Mouse (Mus musculus): Measurements from ENCODE around the gene Plcb1. TPM values are rescaled to one million over a fixed set of nuclear protein-coding genes. Genes with fewer than 3 reads are reported as not detected.

Plcb1 gene
- polyA plus RNA-seq, 1 experiment from 2014 or later: 34.5 TPM

DNA sequence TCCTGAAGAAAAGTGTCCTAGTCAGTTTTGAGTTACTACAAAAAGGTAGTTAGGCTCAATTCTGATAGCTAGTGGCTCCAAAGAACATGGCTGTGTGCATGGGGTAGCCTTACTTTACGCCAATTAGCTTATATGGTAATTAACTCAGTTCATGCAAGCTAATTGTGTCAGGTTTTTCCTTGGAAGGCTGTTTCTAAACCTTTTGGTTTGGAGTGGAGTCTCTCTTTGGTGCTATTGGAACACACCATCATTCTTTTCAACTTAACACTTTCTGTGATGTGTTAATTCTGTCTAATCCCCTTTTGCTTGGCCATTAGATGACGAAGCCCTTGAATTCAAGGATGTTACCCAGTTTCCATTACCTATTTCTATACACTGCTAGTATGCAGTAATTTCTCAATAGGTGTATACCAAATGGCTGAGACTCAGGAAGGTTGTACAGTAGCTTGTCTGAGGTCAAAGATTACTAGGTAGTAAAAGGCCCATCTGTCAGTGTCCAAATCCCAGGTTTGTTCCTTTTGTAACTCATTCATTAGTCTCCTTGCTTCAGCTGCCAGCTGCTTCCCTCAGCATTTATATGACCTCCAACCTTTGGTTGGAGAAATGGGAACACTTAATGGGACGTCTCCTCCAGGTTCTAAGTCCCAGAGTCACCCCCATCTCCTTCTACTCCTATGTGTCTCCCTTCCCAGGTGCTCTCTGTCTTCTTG is 42.1 kb downstream of the Plcb1 start:
- H3K4me2 ChIP-seq (replicated peaks; ENCODE audit: low read depth, low read length): no peak overlapping the region
- ATAC-seq (ENCODE audit: low FRiP score, low TSS enrichment): no peak
- no peaks in the 10 kb centered on the region for H3K9me3 ChIP-seq (ENCODE audit: control insufficient read depth, low read length)
- H3K4me1 ChIP-seq (ENCODE audit: control insufficient read depth, insufficient read depth, low read length): peaks cover 11% of the 10 kb centered on the region
- H3K36me3 ChIP-seq (ENCODE audit: control insufficient read depth, insufficient read depth, low read length): no peaks in the 10 kb centered on the region
- H3K27ac ChIP-seq (ENCODE audit: low read depth, low read length): no peak overlapping the region
- 72% methylated on average over 3 of the region's 3 CpGs for WGBS
- no peak overlapping the region for H3K4me3 ChIP-seq (ENCODE audit: low read length)
- no peak overlapping the region for H3K9ac ChIP-seq (ENCODE audit: low read depth, low read length)
- no peaks in the 10 kb centered on the region for H3K27me3 ChIP-seq (ENCODE audit: control insufficient read depth, insufficient read depth, low read length)

- Histone ChIP-seq H3K9me3 (ENCODE audit: control insufficient read depth, low read length) (no peaks in the 10 kb centered on the region), H3K4me1 (ENCODE audit: control insufficient read depth, insufficient read depth, low read length) (no peaks in the 10 kb centered on the region), H3K27me3 (ENCODE audit: control insufficient read depth, insufficient read depth, low read length) (no peaks in the 10 kb centered on the region), H3K36me3 (ENCODE audit: control insufficient read depth, insufficient read depth, low read length) (no peaks in the 10 kb centered on the region), H3K4me3 (ENCODE audit: low read length) (no peak overlapping the region), H3K27ac (ENCODE audit: low read depth, low read length) (no peak overlapping the region), H3K4me2 (replicated peaks; ENCODE audit: low read depth, low read length) (no peak overlapping the region), H3K9ac (ENCODE audit: low read depth, low read length) (no peak overlapping the region)
- peak; percentile 72; the same call in 1 of the 2 replicates for ATAC-seq (ENCODE audit: low FRiP score, low TSS enrichment)
- 76% methylated on average over 7 of the region's 7 CpGs for whole genome bisulfite sequencing
These were observed 46.0 kb downstream of the Plcb1 start for GRCm38 (mm10) chr2:134831861-134832260.

DNA sequence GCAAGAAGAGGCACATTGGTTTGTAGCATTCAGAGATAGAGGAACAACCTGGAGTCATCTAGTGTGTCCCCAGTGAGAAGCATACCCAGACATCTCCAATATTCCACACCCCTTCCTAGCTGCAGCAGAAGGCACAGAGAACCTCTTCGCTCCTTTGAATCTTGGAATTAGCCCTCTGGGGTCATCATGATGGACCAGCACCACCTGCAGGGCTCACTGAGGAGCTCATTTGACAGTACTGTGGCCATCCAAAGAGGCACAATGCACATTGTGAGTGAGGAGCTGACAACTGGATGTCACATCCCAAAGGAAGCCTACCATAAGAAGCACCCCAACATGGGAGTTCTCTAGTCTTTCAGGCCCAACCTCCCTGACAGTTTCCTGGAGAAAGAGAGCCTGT is 50.2 kb downstream of the Plcb1 start:
- H3K4me2 ChIP-seq (replicated peaks; ENCODE audit: low read depth, low read length): no peak overlapping the region
- no peaks in the 10 kb centered on the region for H3K9me3 ChIP-seq (ENCODE audit: control insufficient read depth, low read length)
- 76% methylated on average over 1 of the region's 1 CpGs for WGBS
- H3K36me3 ChIP-seq (ENCODE audit: control insufficient read depth, insufficient read depth, low read length): no peaks in the 10 kb centered on the region
- no peak for ATAC-seq (ENCODE audit: low FRiP score, low TSS enrichment)
- no peak overlapping the region for H3K4me3 ChIP-seq (ENCODE audit: low read length)
- H3K27ac ChIP-seq (ENCODE audit: low read depth, low read length): no peak overlapping the region
- no peak overlapping the region for H3K9ac ChIP-seq (ENCODE audit: low read depth, low read length)
- H3K4me1 ChIP-seq (ENCODE audit: control insufficient read depth, insufficient read depth, low read length): no peaks in the 10 kb centered on the region
- no peaks in the 10 kb centered on the region for H3K27me3 ChIP-seq (ENCODE audit: control insufficient read depth, insufficient read depth, low read length)

GRCm38 (mm10) chr2:134838185-134838584 is 52.3 kb downstream of the Plcb1 start:
- H3K27me3 ChIP-seq (ENCODE audit: control insufficient read depth, insufficient read depth, low read length): no peaks in the 10 kb centered on the region
- H3K4me3 ChIP-seq (ENCODE audit: low read length): no peak overlapping the region
- no peak overlapping the region for H3K4me2 ChIP-seq (replicated peaks; ENCODE audit: low read depth, low read length)
- no peak overlapping the region for H3K9ac ChIP-seq (ENCODE audit: low read depth, low read length)
- H3K27ac ChIP-seq (ENCODE audit: low read depth, low read length): no peak overlapping the region
- H3K36me3 ChIP-seq (ENCODE audit: control insufficient read depth, insufficient read depth, low read length): no peaks in the 10 kb centered on the region
- ATAC-seq (ENCODE audit: low FRiP score, low TSS enrichment): no peak
- no peaks in the 10 kb centered on the region for H3K9me3 ChIP-seq (ENCODE audit: control insufficient read depth, low read length)
- 84% methylated on average over 1 of the region's 1 CpGs for WGBS
- H3K4me1 ChIP-seq (ENCODE audit: control insufficient read depth, insufficient read depth, low read length): no peaks in the 10 kb centered on the region

DNA sequence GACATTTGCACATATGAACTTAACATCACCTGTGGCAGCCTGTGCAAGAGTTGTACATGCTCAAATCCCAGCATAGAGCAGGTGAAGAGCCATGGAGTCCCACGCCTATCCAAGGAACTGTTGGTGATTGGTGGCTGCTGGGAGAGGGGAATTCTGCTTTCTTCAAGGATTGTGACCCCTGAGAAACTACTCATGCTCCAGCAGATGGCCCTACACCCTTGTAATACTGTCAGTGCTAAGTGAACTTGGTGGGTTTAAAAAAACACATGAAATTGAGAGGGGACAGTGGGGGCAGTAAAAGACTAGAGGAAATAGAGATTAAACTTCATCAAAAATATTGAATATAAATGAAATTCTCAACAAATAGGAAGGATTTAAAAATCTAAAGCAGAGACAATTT is 53.0 kb downstream of the Plcb1 start:
- H3K36me3 ChIP-seq (ENCODE audit: control insufficient read depth, insufficient read depth, low read length): no peaks in the 10 kb centered on the region
- H3K27ac ChIP-seq (ENCODE audit: low read depth, low read length): no peak overlapping the region
- H3K4me1 ChIP-seq (ENCODE audit: control insufficient read depth, insufficient read depth, low read length): no peaks in the 10 kb centered on the region
- H3K27me3 ChIP-seq (ENCODE audit: control insufficient read depth, insufficient read depth, low read length): no peaks in the 10 kb centered on the region
- no peaks in the 10 kb centered on the region for H3K9me3 ChIP-seq (ENCODE audit: control insufficient read depth, low read length)
- H3K9ac ChIP-seq (ENCODE audit: low read depth, low read length): no peak overlapping the region
- no peak for ATAC-seq (ENCODE audit: low FRiP score, low TSS enrichment)
- no peak overlapping the region for H3K4me3 ChIP-seq (ENCODE audit: low read length)
- H3K4me2 ChIP-seq (replicated peaks; ENCODE audit: low read depth, low read length): no peak overlapping the region
- 84% methylated on average over 1 of the region's 1 CpGs for WGBS

- Histone ChIP-seq H3K9ac (ENCODE audit: low read depth, low read length) (no peak overlapping the region), H3K27me3 (ENCODE audit: control insufficient read depth, insufficient read depth, low read length) (no peaks in the 10 kb centered on the region), H3K36me3 (ENCODE audit: control insufficient read depth, insufficient read depth, low read length) (no peaks in the 10 kb centered on the region), H3K9me3 (ENCODE audit: control insufficient read depth, low read length) (no peaks in the 10 kb centered on the region), H3K4me2 (replicated peaks; ENCODE audit: low read depth, low read length) (no peak overlapping the region), H3K4me1 (ENCODE audit: control insufficient read depth, insufficient read depth, low read length) (no peaks in the 10 kb centered on the region), H3K27ac (ENCODE audit: low read depth, low read length) (no peak overlapping the region), H3K4me3 (ENCODE audit: low read length) (no peak overlapping the region)
- WGBS: 90% methylated on average over 4 of the region's 4 CpGs
- ATAC-seq (ENCODE audit: low FRiP score, low TSS enrichment): no peak
These were observed 57.0 kb downstream of the Plcb1 start for GRCm38 (mm10) chr2:134842883-134843282.

DNA sequence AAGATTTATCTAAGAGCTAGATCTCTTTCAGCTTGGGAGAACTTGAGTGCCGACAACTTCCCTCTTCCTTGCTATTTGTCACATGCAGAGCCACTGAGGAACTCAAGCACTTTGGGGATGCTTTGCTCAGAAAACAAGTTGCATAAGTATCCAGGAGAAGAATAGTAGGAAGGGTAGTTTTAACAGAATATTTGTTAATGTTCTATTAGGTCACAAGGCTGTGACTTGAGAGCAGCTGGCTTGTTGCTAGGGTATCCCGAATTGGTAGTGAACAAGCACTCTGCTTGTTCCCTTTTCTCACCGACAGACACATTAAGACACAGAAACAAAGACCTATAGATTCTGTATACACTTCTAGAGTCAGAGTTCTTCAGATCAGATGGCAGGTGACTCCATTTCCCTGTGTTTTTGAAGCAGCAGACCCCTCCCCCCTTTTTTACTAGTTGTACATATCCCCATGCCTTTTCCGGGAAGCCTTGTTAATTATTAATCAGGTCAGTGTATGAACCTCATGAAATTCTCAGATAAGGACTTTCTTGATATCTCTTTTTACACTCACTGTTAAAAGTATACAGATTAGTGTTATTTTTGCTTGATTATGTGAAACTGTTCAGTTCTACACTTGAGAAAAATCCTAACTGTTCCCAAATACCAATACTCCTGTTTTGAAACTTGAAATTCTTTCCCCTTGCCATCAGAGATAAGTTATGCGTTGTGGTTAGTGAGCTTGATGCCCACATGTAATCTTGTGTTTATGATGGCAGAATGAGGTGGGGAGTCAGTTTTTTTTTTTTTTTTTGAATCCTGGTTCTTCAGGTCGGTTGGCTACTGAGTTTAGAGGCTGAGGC is 58.7 kb downstream of the Plcb1 start:
- ATAC-seq (ENCODE audit: low FRiP score, low TSS enrichment): peak; percentile 64; the same call in 1 of the 2 replicates
- peak overlapping the region; percentile 15; the same call in 1 of the 2 replicates for H3K27ac ChIP-seq (ENCODE audit: low read depth, low read length)

GRCm38 (mm10) chr2:134845239-134845738 is 59.4 kb downstream of the Plcb1 start:
- H3K9me3 ChIP-seq (ENCODE audit: control insufficient read depth, low read length): no peaks in the 10 kb centered on the region
- no peak overlapping the region for H3K9ac ChIP-seq (ENCODE audit: low read depth, low read length)
- H3K4me1 ChIP-seq (ENCODE audit: control insufficient read depth, insufficient read depth, low read length): no peaks in the 10 kb centered on the region
- no peak overlapping the region for H3K4me2 ChIP-seq (replicated peaks; ENCODE audit: low read depth, low read length)
- H3K36me3 ChIP-seq (ENCODE audit: control insufficient read depth, insufficient read depth, low read length): no peaks in the 10 kb centered on the region
- no peak overlapping the region for H3K27ac ChIP-seq (ENCODE audit: low read depth, low read length)
- no peak overlapping the region for H3K4me3 ChIP-seq (ENCODE audit: low read length)
- ATAC-seq (ENCODE audit: low FRiP score, low TSS enrichment): peak; percentile 79; the same call in 1 of the 2 replicates
- H3K27me3 ChIP-seq (ENCODE audit: control insufficient read depth, insufficient read depth, low read length): no peaks in the 10 kb centered on the region
- WGBS: 50% methylated on average over 3 of the region's 3 CpGs

More for the DNA sequence above, 58.7 kb downstream of the Plcb1 start:
- Histone ChIP-seq H3K27me3 (ENCODE audit: control insufficient read depth, insufficient read depth, low read length) (no peaks in the 10 kb centered on the region), H3K9me3 (ENCODE audit: control insufficient read depth, low read length) (no peaks in the 10 kb centered on the region), H3K4me1 (ENCODE audit: control insufficient read depth, insufficient read depth, low read length) (no peaks in the 10 kb centered on the region), H3K36me3 (ENCODE audit: control insufficient read depth, insufficient read depth, low read length) (no peaks in the 10 kb centered on the region), H3K9ac (ENCODE audit: low read depth, low read length) (no peak overlapping the region), H3K4me3 (ENCODE audit: low read length) (no peak overlapping the region), H3K4me2 (replicated peaks; ENCODE audit: low read depth, low read length) (0 out of 2 replicates have a peak overlapping the region, but pooled peaks have one; percentile 9)
- 67% methylated on average over 6 of the region's 6 CpGs for WGBS

DNA sequence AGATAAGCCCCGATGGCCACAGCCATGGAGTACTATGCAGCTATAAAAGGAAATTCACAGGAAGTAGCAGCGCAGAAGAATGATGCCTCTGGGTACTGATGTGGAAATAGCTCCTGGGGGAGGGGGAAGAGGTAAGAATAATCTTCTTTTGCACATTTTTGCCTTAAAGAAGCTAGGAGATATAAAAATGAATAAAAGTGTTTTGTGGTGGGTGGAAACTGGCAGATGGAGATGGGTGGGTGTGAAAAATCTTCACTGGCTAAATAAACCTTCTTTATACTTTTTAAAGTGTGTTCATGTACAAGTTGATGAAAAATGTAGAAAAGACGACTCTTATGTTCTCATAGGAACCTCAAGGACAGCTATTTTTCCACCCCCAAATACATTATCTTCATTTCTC is 60.7 kb downstream of the Plcb1 start:
- Histone ChIP-seq H3K27me3 (ENCODE audit: control insufficient read depth, insufficient read depth, low read length) (no peaks in the 10 kb centered on the region), H3K4me3 (ENCODE audit: low read length) (no peak overlapping the region), H3K4me2 (replicated peaks; ENCODE audit: low read depth, low read length) (no peak overlapping the region), H3K9ac (ENCODE audit: low read depth, low read length) (no peak overlapping the region), H3K36me3 (ENCODE audit: control insufficient read depth, insufficient read depth, low read length) (no peaks in the 10 kb centered on the region), H3K9me3 (ENCODE audit: control insufficient read depth, low read length) (no peaks in the 10 kb centered on the region), H3K4me1 (ENCODE audit: control insufficient read depth, insufficient read depth, low read length) (no peaks in the 10 kb centered on the region), H3K27ac (ENCODE audit: low read depth, low read length) (no peak overlapping the region)
- ATAC-seq (ENCODE audit: low FRiP score, low TSS enrichment): no peak
- 89% methylated on average over 3 of the region's 3 CpGs for WGBS

Measured in kidney, embryonic 14.5 days (tissue).